In genomic region chr5:147315432-147316075, GRCm38 (mm10) we compare ENCODE assay signal across 17 mouse cellular contexts. TPM values are rescaled to one million over a fixed set of nuclear protein-coding genes. Genes with fewer than 3 reads are reported as not detected.
A peak's percentile ranks its signal among the peaks of the same experiment; 100 is the strongest.
DNase-seq lines count a peak whose midpoint lies in the region; ATAC-seq and TF ChIP-seq lines count a peak whose summit lies in the region.
"Had no signal": no experiment of that assay in that cellular context is flagged by ENCODE, and none has a peak within 500 bp of the region (broad histone marks: within the 10 kb centered on the region; RNA-seq: fewer than 3 reads in every experiment).

No protein-coding gene starts in this region.

- peaks cover 95% of the 10 kb centered on the region for H3K27me3 ChIP-seq in heart, embryonic 11.5 days (ENCODE audit: control insufficient read depth, insufficient read depth, low read length)
- H3K27me3 ChIP-seq in kidney, embryonic 16.5 days (ENCODE audit: insufficient read depth, low read length): peaks cover 93% of the 10 kb centered on the region
- peaks cover 24% of the 10 kb centered on the region for H3K27me3 ChIP-seq in ES-Bruce4 (ENCODE audit: control insufficient read depth, insufficient read depth, low read length, poor library complexity, severe bottlenecking)
- peaks cover 74% of the 10 kb centered on the region for H3K27me3 ChIP-seq in intestine, embryonic 15.5 days (replicated peaks)

- 2% methylated on average over 25 of the region's 25 CpGs for WGBS in heart, embryonic 11.5 days (ENCODE audit: insufficient replicate concordance)
- WGBS in kidney, embryonic 16.5 days: 1% methylated on average over 25 of the region's 25 CpGs
- 1% methylated on average over 25 of the region's 25 CpGs for WGBS in intestine, embryonic 15.5 days

- no peak overlapping the region for H3K27ac ChIP-seq in heart, embryonic 11.5 days (ENCODE audit: low read depth, low read length)
- no peak overlapping the region for H3K27ac ChIP-seq in kidney, embryonic 16.5 days (ENCODE audit: low read length)
- no peak overlapping the region for H3K27ac ChIP-seq in ES-Bruce4 (ENCODE audit: insufficient read depth, low read length)
- peak overlapping the region; percentile 89 for H3K27ac ChIP-seq in intestine, embryonic 15.5 days
- no peak overlapping the region for H3K27ac ChIP-seq in layer of hippocampus, adult 2 months
- H3K27ac ChIP-seq: lung, embryonic 15.5 days; midbrain, embryonic 12.5 days had no signal

- no peak overlapping the region for H3K9ac ChIP-seq in heart, embryonic 11.5 days (ENCODE audit: low read depth, low read length)
- H3K9ac ChIP-seq in kidney, embryonic 16.5 days (replicated peaks; ENCODE audit: low read length): no peak overlapping the region
- H3K9ac ChIP-seq in ES-Bruce4 (ENCODE audit: low read depth, poor library complexity, severe bottlenecking): no peak overlapping the region
- peak overlapping the region; percentile 56 for H3K9ac ChIP-seq in intestine, embryonic 15.5 days
- H3K9ac ChIP-seq: lung, embryonic 15.5 days; midbrain, embryonic 12.5 days had no signal

- peak overlapping the region; percentile 20 for H3K4me2 ChIP-seq in heart, embryonic 11.5 days
- no peak overlapping the region for H3K4me2 ChIP-seq in kidney, embryonic 16.5 days (replicated peaks; ENCODE audit: low read depth, low read length)
- peak overlapping the region; percentile 60 for H3K4me2 ChIP-seq in intestine, embryonic 15.5 days (replicated peaks)
- H3K4me2 ChIP-seq: lung, embryonic 15.5 days; midbrain, embryonic 12.5 days had no signal

- no peaks in the 10 kb centered on the region for H3K36me3 ChIP-seq in heart, embryonic 11.5 days (ENCODE audit: control insufficient read depth, insufficient read depth, low read length)
- H3K36me3 ChIP-seq in kidney, embryonic 16.5 days (ENCODE audit: insufficient read depth, low read length): no peaks in the 10 kb centered on the region
- no peaks in the 10 kb centered on the region for H3K36me3 ChIP-seq in ES-Bruce4 (ENCODE audit: control insufficient read depth, insufficient read depth, low read length, poor library complexity, severe bottlenecking)
- H3K36me3 ChIP-seq in intestine, embryonic 15.5 days: no peaks in the 10 kb centered on the region
- H3K36me3 ChIP-seq: lung, embryonic 15.5 days; midbrain, embryonic 12.5 days had no signal

- H3K9me3 ChIP-seq in heart, embryonic 11.5 days (replicated peaks; ENCODE audit: control insufficient read depth, low read length): no peaks in the 10 kb centered on the region
- H3K9me3 ChIP-seq in kidney, embryonic 16.5 days (ENCODE audit: low read length): no peaks in the 10 kb centered on the region
- no peaks in the 10 kb centered on the region for H3K9me3 ChIP-seq in ES-Bruce4 (replicated peaks; ENCODE audit: control insufficient read depth, insufficient read depth, low read length, poor library complexity, severe bottlenecking)
- H3K9me3 ChIP-seq in intestine, embryonic 15.5 days: no peaks in the 10 kb centered on the region
- H3K9me3 ChIP-seq: lung, embryonic 15.5 days; midbrain, embryonic 12.5 days had no signal

- H3K4me1 ChIP-seq in heart, embryonic 11.5 days (ENCODE audit: control insufficient read depth, insufficient read depth, low read length): no peaks in the 10 kb centered on the region
- H3K4me1 ChIP-seq in kidney, embryonic 16.5 days (ENCODE audit: insufficient read depth, low read length): no peaks in the 10 kb centered on the region; the same call in 1 of the 2 replicates
- no peaks in the 10 kb centered on the region for H3K4me1 ChIP-seq in ES-Bruce4 (ENCODE audit: control insufficient read depth, insufficient read depth, low read length)
- H3K4me1 ChIP-seq in intestine, embryonic 15.5 days (replicated peaks): no peaks in the 10 kb centered on the region
- H3K4me1 ChIP-seq: lung, embryonic 15.5 days; midbrain, embryonic 12.5 days had no signal

- H3K4me3 ChIP-seq in heart, embryonic 11.5 days (ENCODE audit: low read depth, low read length): peak overlapping the region; percentile 1; the same call in 1 of the 2 replicates
- H3K4me3 ChIP-seq in kidney, embryonic 16.5 days (ENCODE audit: low read length): peak overlapping the region; percentile 5; the same call in 1 of the 2 replicates
- peak overlapping the region; percentile 34 for H3K4me3 ChIP-seq in ES-Bruce4 (ENCODE audit: low read depth, low read length)
- H3K4me3 ChIP-seq in intestine, embryonic 15.5 days (replicated peaks): peak overlapping the region; percentile 41
- H3K4me3 ChIP-seq in layer of hippocampus, adult 2 months: no peak overlapping the region
- H3K4me3 ChIP-seq: lung, embryonic 15.5 days; midbrain, embryonic 12.5 days had no signal

- TF ChIP-seq POLR2A in ES-Bruce4 (IDR thresholded peaks at IDR 0.05; ENCODE audit: insufficient read depth, low read length): no peak

- TF ChIP-seq CTCF in ES-Bruce4 (IDR thresholded peaks at IDR 0.05; ENCODE audit: low read depth, low read length): no peak
- TF ChIP-seq CTCF in layer of hippocampus, adult 2 months (conservative IDR thresholded peaks at IDR 0.05): no peak

- no peak for DNase-seq in heart, postnatal 25 days (ENCODE audit: low spot score)
- no peak for DNase-seq in kidney, postnatal 14 days
- no peak for DNase-seq in layer of hippocampus, adult 2 months (ENCODE audit: low spot score in 2 of 2)
- DNase-seq: cerebellum, postnatal 36 days; kidney, adult 18-20 months; thymus, postnatal 14 days had no signal

- TF ChIP-seq EP300 in ES-Bruce4 (IDR thresholded peaks at IDR 0.05; ENCODE audit: insufficient read depth, low read depth, low read length): no peak

- intact Hi-C loops in heart, postnatal 25 days (cut with DNase I): loop anchor here (5.0 to 10.0 kb wide), 3 partner anchors 88 to 641 kb away; no protein-coding TSS in a partner anchor

- no peak for ATAC-seq in heart, embryonic 11.5 days (replicated peaks; ENCODE audit: insufficient number of reproducible peaks, low FRiP score, low TSS enrichment)
- ATAC-seq in kidney, embryonic 16.5 days (ENCODE audit: low FRiP score, low TSS enrichment): no peak
- peak; percentile 70 for ATAC-seq in intestine, embryonic 15.5 days

RNA-seq across cellular contexts. Expression of gene Urad, which starts 6.7 kb away (rescaled TPM):
- not detected in 2 replicates for polyA plus RNA-seq in heart, embryonic 11.5 days (2014; fragmentation: Nextera tagmentation; extraction: Ambion mirVana)
- not detected for total RNA-seq in heart, postnatal 25 days (2021)
- polyA plus RNA-seq in kidney, embryonic 16.5 days (2015; fragmentation: Nextera tagmentation; extraction: Ambion mirVana): not detected in 2 replicates
- polyA plus RNA-seq in ES-Bruce4 (2011; ENCODE audit: insufficient read depth, insufficient read length, low read depth, missing spikeins): not detected in 2 replicates
- 1.6 and 1.7 TPM in 2 replicates for polyA plus RNA-seq in intestine, embryonic 15.5 days (2015; fragmentation: Nextera tagmentation; extraction: Ambion mirVana)
- not detected for total RNA-seq in layer of hippocampus, adult 2 months (2021)
- total RNA-seq: gastrocnemius, adult 18-20 months; layer of hippocampus, postnatal 25 days; neutrophil, adult 5-6 weeks had no signal
- polyA plus RNA-seq: limb, embryonic 14.5 days; lung, embryonic 15.5 days; midbrain, embryonic 12.5 days had no signal

RNA-seq across cellular contexts. Expression of gene Cdx2, which starts 8.5 kb away (rescaled TPM):
- not detected in 2 replicates for polyA plus RNA-seq in heart, embryonic 11.5 days (2014; fragmentation: Nextera tagmentation; extraction: Ambion mirVana)
- total RNA-seq in heart, postnatal 25 days (2021): not detected
- not detected in 2 replicates for polyA plus RNA-seq in kidney, embryonic 16.5 days (2015; fragmentation: Nextera tagmentation; extraction: Ambion mirVana)
- 0.70 and 1.1 TPM in 2 replicates for polyA plus RNA-seq in ES-Bruce4 (2011; ENCODE audit: insufficient read depth, insufficient read length, low read depth, missing spikeins)
- 36.0 and 38.2 TPM in 2 replicates for polyA plus RNA-seq in intestine, embryonic 15.5 days (2015; fragmentation: Nextera tagmentation; extraction: Ambion mirVana)
- not detected for total RNA-seq in layer of hippocampus, adult 2 months (2021)
- total RNA-seq: adrenal gland, adult 2 months; gastrocnemius, adult 18-20 months; layer of hippocampus, postnatal 25 days; neutrophil, adult 5-6 weeks had no signal
- polyA plus RNA-seq: adrenal gland, adult 2 months; lung, embryonic 15.5 days; midbrain, embryonic 12.5 days had no signal

RNA-seq across cellular contexts. Expression of gene Pdx1, which starts 45.8 kb away (rescaled TPM):
- not detected in 2 replicates for polyA plus RNA-seq in heart, embryonic 11.5 days (2014; fragmentation: Nextera tagmentation; extraction: Ambion mirVana)
- total RNA-seq in heart, postnatal 25 days (2021): not detected
- polyA plus RNA-seq in kidney, embryonic 16.5 days (2015; fragmentation: Nextera tagmentation; extraction: Ambion mirVana): not detected in 2 replicates
- polyA plus RNA-seq in ES-Bruce4 (2011; ENCODE audit: insufficient read depth, insufficient read length, low read depth, missing spikeins): not detected in 2 replicates
- 5.7 and 5.8 TPM in 2 replicates for polyA plus RNA-seq in intestine, embryonic 15.5 days (2015; fragmentation: Nextera tagmentation; extraction: Ambion mirVana)
- total RNA-seq in layer of hippocampus, adult 2 months (2021): not detected
- total RNA-seq: adrenal gland, adult 2 months; gastrocnemius, adult 18-20 months; layer of hippocampus, postnatal 25 days; neutrophil, adult 5-6 weeks had no signal
- polyA plus RNA-seq: adrenal gland, adult 2 months; limb, embryonic 14.5 days; lung, embryonic 15.5 days; midbrain, embryonic 12.5 days had no signal

Comparison
In these comparisons a context has a peak if more than half of its experiments do, and no peak if none do; other contexts are left out.
1. RNA of gene Cdx2, which starts 8.5 kb away (polyA plus RNA-seq): 36.0 to 38.2 TPM in intestine, embryonic 15.5 days; 0.70 to 1.1 TPM in ES-Bruce4, not detected in heart, embryonic 11.5 days and not detected in kidney, embryonic 16.5 days; every median in the first group is over 10 times any median in the second.